Mouse (Mus musculus): ENCODE measurements around the gene Lbh.

Gene Lbh

GRCm38 (mm10) chr17:72938871-72939568 is 20.9 kb downstream of the Lbh start:
- in situ Hi-C loops (cut with MboI): no loop called here

- in situ Hi-C loops (cut with MboI): no loop called here
These were observed 21.4 kb downstream of the Lbh start for GRCm38 (mm10) chr17:72939569-72939899.

DNA sequence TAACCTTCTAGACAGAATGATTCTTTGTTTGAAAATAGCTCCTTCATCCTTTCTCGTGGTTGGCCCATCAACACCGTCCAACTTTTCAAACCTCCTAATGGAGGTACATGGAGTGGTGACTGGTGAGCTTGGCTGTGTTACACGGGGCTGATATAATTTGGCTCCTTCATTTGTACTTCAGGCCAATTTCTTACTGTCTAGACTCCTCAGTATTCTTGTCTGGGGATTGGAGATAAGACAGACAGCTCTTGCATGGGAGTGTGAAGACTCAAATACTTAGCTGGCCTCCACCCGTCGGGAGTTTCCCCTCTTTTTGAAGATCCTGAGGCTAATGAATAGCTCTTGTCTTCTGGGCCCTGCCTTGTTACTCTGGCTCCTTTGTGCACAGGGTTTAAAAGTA is 26.3 kb downstream of the Lbh start:
- in situ Hi-C loops (cut with MboI): no loop called here

- in situ Hi-C loops (cut with MboI): no loop called here
These were observed 29.2 kb downstream of the Lbh start for GRCm38 (mm10) chr17:72947111-72947859.

- in situ Hi-C loops (cut with MboI): no loop called here
These were observed 30.0 kb downstream of the Lbh start for GRCm38 (mm10) chr17:72948119-72948518.

GRCm38 (mm10) chr17:72949247-72949701 is 31.2 kb downstream of the Lbh start:
- in situ Hi-C loops (cut with MboI): no loop called here

- in situ Hi-C loops (cut with MboI): no loop called here
These were observed 33.2 kb downstream of the Lbh start for GRCm38 (mm10) chr17:72951331-72951730.

GRCm38 (mm10) chr17:72953811-72954685 is 35.9 kb downstream of the Lbh start:
- in situ Hi-C loops (cut with MboI): no loop called here

GRCm38 (mm10) chr17:72955534-72955933 is 37.4 kb downstream of the Lbh start:
- in situ Hi-C loops (cut with MboI): no loop called here

DNA sequence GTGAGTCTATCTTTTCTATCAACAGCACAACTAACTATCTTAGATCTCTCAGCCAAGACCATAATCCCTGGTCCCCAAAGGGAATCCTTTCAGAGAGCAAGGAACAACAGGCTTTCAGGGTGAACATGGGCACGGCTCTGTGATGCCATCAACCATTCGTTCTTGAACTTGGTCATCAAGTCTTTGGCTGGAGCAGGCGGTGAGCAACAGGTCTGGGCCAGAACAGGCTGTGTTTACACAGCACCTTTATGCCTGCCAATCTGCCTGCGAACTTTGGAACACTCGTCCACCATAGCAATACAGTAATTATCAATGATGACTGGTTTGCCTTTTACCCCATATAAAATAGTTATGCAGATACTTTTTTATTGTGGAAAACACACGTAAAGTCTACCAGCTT is 38.9 kb downstream of the Lbh start:
- in situ Hi-C loops (cut with MboI): no loop called here

DNA sequence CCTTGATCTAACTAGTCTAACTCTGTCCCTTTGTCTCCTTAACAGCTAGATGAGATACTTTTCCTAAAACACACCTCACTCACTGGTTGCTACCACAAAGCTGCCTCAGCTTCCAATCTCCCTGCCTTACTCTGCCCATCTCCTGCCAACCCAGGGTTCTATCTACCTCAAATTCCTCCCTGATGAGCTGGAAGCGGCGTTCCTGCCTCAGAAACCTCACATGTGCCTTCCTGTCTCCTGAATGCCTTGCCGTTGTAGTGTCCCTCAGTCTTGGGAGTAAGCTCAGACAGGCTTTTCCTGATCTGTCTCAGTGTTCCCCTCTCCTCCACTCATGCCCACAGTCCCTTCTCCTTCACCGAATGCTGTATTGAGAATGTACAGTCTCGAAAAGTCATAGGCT is 40.8 kb downstream of the Lbh start:
- in situ Hi-C loops (cut with MboI): no loop called here

DNA sequence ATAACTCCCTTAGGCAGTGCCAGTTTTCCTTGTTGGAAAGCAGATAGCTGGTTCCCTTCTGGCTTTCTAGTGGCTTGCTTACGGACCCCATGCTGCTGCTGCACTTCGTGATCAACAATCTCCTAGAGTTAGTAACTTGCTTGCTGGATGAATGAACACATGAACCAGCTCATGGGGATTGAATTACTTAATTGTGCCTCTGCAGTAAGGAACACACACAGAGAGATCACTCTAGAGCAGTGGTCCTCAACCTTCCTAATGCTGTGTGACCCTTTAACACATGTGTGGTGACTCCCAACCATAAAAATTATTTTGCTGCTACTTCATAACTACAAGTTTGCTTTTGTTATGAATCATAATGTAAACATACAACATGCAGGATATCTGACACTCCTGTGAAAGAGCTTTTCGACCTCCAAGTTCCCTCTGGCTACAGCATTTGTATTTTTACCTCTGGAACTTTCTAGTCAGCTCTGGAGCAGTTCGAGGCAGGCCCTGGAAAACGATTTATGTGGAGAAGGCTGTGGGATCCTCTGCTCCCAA is 41.5 kb downstream of the Lbh start:
- in situ Hi-C loops (cut with MboI): no loop called here

DNA sequence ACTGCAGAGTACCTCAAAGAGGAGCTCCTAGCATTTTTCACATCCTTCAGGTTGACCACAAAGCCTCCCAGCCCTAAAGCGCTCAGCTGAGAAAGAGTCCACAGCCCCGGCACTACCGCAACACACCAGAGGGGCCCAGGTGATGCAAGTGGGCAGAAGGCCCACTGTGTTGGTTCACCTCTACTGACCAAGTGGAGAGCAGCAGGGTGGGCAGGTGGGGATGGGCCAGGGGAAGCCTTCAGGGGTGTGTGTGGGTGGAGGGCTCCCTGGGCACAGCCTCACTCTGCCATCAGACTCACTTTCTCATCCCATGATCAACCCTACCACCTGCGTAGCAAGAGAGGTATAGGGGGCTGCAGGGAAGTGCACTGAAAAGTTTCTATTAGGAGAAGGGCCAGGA is 42.1 kb downstream of the Lbh start:
- in situ Hi-C loops (cut with MboI): no loop called here

- in situ Hi-C loops (cut with MboI): no loop called here
These were observed 42.8 kb downstream of the Lbh start for GRCm38 (mm10) chr17:72960873-72961272.

GRCm38 (mm10) chr17:72961953-72962630 is 44.0 kb downstream of the Lbh start:
- in situ Hi-C loops (cut with MboI): no loop called here

GRCm38 (mm10) chr17:72965687-72966086 is 47.6 kb downstream of the Lbh start:
- in situ Hi-C loops (cut with MboI): no loop called here

DNA sequence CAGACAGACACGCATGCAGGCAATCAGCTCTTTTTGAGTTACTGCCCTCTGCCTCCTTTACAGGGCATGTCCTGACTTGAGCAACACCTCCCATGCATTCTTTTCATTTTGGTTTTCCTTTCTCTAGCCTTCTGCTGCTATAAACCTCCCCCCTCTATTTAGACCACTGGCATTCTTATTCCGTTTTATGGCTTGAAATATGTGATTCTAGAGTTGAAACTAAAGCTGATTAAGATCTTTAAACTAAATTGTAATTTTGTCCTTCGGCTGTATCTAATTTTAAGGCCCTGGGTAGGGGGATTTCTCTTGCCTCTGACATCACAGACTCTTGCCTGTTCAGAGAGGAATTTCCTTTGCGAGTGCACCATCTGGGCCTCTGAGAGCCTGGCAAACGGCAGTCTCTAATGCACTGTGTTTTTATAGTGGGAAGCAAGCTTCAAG is 48.0 kb downstream of the Lbh start:
- in situ Hi-C loops (cut with MboI): no loop called here

GRCm38 (mm10) chr17:72966878-72967277 is 48.8 kb downstream of the Lbh start:
- in situ Hi-C loops (cut with MboI): no loop called here

DNA sequence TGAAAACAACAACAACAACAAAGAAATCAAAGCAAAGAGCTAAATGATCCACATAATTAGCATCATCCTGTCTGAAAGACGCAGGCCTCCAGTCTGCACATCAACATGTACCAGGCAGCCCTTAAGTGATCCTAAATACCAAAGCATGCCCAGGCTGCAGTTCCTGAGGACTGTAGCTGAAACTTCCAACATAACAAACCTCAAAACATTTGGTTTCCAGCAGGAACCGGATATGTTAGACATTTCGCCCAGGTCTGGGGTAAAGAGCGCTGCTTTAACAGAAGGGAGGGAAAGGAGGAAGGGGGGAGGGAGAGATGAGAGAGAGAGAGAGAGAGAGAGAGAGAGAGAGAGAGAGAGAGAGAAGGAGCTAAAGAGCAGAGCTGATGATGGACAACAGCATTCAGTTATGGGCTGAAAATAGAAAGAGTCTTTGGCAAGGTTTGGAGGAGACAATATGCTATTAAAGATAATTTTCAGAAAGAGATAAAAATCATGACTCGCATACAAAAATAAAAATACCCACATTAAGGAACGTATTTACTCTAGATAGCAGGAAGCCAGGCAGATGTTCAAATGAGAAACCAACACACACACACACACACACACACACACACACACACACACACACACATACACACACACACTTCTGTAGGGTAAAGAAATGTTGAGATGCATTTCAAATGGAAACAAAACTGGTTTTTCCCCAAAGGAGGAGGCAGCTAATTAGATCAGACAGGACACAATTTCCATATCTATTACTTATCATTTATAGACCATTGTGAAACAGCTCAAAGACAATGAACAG is 49.5 kb downstream of the Lbh start:
- in situ Hi-C loops (cut with MboI): no loop called here

GRCm38 (mm10) chr17:72968666-72969065 is 50.6 kb downstream of the Lbh start:
- in situ Hi-C loops (cut with MboI): no loop called here

DNA sequence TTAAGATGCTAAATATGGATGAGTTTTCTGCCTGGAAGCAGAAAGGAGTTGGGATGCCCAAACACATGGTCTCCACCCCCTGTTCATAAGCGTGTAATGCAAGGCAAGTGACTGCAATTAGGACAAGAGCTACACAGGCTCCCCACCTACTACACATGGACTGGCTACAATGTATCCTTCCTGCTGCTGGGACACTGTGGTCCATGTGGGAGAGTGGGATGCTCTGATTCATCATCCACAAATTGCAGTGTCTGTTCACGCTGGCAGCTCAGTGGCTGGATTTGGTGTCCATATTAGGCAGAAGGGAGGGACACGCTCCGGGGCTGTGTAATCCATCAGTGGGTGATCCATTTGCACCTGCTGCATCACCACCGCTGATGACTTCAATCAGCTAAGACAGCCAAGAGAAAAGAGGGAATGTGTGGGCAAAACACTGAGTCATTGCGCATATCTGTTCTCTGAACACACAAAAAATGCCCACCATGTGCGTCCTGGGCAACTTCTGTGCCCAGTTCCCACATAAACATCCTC is 52.6 kb downstream of the Lbh start:
- in situ Hi-C loops (cut with MboI): no loop called here

All from mature B cell (primary cell).